Mouse (Mus musculus) kidney, postnatal 14 days (tissue): ENCODE measurements at regions not wholly inside any gene's neighbourhood (a gene's known extent, or its start where the extent isn't known, plus 50 kb on each side); places are given as distances from the start of the nearest gene placed in this dataset.

Experiments
- DNase-seq: peaks from one replicate; pipeline ENCODE4 v3.0.0; 2022; ENCODE audit warnings: mixed read lengths

DNA sequence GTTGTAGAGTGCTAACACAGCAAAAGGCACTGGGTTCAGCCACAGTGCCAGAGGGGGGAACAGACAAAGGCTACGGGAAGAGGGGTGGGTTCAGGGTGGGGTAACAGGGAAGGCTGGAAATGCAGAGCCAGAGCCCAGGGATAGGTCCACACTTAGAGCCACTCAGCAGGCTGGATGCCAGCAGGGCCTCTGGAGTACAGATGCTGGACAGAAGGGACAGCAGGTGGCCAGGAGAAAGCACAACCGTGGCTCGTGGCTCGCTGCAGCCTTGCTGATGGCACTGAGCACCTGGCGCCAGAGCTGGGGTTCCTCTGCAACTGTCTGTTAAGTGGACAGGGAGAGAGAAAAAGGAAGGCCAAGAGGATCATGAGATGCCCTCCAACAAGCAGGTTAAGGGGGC is 174.2 kb downstream of the Mroh4 start:
- DNase-seq: no peak

DNA sequence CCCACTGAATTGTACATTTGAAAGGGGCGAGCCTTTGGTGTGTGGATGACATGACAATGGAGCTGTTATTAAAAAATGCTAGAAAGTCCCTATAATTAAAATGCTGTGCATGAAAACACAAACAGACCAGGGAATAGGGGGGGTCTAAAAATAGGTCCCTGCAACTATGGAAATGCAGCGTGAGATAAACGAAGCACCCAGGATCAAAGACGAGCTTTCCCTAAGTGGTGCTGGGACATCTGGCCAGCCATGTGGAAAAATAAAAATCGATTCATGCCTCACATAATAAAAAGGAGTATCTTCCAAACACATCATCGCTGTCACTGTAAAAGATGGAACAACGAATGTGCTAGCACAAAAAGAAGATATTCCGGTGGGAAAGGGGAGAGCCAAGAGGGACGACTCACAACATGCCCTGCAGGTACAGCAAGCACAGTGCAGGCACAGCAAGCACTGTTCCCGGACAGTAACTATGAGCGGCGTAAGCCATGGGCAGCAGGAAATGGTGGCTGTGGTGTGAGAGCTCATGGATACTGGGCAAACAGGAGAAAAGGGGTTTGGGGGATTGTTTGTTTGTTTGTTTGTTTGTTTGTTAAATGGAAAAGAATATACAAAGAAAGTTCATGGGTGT is 176.7 kb downstream of the Mroh4 start:
- no peak for DNase-seq

DNA sequence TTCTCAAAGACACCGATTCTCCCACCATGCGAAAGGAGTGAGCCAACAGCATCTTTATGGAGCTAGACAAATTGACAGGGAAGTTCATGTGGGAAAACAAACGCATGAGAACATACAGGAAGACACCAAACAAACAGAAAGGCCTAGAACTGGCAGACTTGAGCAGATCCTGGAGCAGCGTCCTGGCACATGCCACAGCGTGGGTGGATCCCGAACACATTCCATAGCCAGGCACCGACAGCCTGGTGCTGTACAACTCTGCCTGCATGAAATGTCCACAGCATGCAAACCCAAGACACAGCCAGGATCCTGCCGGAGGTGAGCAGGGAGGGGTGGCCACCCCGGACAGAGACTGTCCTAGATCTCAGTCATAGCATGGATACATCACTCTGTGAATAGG is 177.2 kb downstream of the Mroh4 start:
- no peak for DNase-seq

DNA sequence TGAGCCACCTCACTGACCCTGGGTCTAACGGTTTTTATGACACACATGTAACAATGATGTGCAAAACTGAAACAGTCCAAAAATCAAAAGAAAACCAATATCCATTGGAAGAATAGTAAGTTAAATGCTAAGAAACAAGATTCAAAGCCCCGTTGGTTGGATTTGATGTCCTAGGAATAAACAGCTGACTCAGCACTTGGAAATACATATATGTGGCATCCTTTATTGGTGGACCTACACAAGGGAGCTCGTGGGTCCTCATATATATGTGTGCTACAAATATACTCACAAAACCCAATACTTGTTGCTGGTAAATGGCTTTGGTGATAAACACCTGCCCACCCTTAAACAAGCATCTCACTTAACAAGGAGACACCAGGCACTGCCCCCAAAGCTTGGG is 178.2 kb downstream of the Mroh4 start:
- no peak for DNase-seq

DNA sequence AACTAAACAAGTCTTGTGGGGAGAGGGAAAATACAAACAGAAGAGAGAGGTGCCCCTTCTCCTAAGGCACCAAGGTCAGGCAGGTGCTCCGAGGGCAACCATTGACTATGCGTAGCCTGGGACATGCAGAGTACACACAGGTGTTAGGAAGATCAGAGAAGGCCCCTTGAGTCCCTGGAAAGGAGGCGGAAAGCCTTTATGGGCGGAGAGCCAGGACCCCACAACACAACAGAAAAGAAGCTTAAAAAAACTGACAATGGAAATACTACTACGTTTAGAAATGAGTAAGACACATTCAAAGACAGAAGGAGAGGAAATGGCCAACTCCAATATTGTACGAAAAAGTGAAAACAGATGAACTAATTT is 179.5 kb downstream of the Mroh4 start:
- DNase-seq: no peak

DNA sequence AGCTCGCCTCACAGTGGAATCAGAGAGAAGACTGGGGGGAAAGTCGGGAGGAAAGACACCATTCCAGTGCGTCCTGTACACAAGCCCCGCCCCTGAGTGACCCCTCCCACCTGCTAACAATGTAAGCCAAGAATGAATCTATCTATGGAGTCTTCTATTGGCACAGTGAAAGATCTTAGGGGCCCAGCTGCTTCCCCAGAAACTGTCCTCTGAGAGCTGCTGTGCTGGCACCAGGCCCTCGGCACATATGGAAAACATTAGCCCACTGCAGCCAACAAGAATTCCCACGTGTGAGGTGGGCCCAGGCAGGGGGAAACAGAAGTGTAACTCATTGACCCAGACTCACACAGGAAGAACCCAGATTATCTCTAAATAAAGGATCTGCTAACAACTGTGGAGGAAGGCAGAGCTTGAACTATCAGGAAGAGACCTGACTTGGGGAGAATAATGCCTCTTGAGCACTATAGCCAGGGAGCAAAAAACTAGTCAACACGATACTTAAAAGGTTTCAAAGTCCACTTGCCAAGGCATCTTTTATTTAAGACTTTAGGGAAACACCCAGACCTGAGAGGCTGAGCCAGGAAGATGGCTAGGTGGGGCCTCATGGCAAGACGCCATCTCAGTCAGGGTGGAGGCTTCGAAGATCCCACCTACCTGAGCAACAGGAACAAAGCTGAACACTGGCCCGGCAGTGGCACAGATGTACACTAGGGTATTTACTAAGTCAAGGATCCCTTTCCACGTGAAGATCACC is 180.1 kb downstream of the Mroh4 start:
- DNase-seq: no peak

DNA sequence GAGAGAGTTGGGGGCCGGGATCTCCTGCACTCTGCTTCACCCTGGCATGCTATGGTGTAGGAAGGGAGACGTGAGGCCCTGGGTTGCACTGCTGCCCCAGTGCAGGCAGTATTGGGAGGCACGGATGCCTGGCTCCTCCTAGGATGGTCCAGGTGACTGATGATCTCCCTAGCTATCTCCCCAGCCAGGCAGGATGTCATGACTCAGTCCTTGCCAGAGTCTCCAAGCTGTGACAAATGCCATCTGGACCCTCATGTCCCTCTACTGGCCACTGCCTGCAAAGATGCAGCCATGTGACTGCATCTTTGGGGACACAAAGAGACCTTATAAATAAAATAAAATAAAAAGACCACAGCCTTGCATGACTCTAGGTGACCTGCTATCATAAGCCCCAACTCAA is 181.6 kb downstream of the Mroh4 start:
- DNase-seq: no peak

DNA sequence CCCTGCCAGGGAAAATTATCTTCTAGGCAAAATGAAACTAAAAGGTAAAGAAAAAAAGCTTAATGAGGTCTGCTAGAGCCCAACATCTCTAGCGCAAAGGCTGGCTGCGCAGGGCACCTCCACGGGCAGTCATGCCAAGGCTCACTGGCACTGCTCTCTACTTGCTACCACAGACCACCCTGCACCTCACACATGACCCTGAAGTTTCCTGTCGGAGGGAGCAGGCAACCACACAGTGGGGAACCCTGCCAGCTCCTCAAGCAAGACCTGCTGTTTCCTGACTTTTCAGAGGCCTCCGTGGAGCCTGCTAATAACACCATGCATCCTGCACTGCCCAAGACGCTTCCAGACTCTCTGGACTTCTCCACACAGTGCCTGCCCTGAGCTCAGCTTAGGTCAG is 182.3 kb downstream of the Mroh4 start:
- no peak for DNase-seq

DNA sequence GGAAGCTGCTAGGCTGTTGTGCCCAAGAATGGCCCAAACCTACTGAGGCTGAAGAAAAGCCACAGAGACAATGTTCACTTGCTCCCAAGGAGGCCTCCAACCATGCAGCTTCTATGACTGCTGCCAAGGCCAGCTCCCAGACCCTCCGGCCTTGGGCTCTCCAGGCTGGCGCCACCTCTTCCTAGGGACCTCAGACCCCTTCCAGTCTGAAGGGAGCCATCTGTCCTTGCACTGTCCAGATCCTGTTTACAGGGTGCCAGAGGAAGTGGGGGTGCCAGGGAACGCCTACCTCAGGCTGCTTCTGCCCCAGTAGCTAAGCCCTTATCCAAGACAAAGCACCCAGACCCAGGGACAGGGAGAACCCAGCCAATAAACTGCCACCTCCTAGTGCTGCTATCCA is 183.7 kb downstream of the Mroh4 start:
- DNase-seq: no peak

DNA sequence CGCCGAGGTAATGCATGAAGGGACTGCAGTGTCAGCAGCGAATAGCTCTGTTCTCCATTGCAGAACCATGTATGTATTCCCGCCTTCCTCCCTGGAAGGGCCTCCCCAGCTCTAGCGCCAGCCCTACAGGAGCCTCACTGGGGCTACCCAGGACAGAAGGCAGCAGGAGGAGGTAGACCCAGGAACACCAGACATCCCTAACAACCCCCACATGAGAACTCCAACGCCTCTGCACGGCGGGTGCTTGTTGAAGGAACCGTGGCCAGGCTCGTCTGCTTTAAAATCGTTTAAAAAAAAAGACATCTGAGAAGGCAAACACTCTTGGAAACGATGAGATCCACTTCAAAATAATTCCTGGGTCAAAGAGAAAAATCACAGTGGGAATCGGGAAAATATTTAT is 194.3 kb downstream of the Mroh4 start:
- DNase-seq: no peak

DNA sequence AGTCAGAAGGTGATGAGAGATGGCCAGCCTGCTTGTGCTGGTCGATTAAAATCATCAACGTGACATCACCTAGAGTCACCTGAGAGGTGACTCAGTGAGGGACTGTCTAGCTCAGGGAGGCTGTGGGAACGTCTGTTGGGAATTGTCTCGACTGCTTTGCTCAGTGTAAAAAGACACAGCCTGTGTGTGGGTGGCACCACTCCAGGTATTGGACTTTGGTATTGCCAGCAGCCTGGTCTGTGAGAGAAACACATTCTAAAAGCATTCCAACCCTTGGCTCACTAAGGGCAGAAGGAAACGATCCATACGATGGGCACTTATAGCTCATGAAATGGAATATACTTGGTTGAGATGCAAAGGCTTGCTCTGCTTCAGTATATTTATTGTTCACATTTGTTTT is 209.2 kb downstream of the Mroh4 start:
- DNase-seq: no peak

DNA sequence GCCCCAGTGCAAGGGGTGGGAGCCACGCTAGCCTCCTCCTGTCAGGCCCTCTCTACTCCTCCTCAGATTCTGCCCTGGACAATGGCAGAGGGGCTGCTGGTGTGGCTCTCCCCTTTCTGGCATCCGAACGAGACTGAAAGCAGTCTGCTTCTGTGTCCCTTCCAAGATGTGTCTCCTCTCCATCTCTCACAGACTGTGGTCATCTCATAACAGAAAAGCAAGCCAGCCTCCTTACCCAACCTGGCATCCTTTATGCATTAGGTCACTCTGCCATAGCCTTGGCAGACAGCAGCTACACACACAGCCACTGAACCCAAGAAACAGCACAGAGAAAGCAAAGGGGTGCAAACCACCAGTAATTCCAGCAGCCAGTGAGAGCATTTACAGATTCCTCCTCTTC is 213.2 kb downstream of the Mroh4 start:
- DNase-seq: no peak

DNA sequence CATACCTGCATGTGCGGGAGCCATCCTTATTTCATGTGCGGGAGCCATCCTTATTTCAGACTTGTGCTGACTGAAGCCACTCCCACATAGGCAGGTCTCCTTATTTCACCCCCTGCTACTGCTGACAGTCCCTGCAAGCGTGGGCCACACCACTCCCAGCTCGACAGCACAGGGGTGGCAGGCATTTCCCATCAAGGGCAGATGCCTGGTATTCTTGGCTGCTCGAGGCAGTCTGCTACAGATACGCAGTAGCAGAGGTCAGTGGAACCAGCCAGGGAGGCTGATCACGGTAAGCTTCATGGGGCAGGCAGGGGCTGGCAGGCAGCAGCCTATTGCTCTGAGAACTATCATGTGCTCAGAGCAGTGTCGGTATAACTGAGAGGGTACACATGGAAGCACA is 215.6 kb downstream of the Mroh4 start:
- DNase-seq: no peak

DNA sequence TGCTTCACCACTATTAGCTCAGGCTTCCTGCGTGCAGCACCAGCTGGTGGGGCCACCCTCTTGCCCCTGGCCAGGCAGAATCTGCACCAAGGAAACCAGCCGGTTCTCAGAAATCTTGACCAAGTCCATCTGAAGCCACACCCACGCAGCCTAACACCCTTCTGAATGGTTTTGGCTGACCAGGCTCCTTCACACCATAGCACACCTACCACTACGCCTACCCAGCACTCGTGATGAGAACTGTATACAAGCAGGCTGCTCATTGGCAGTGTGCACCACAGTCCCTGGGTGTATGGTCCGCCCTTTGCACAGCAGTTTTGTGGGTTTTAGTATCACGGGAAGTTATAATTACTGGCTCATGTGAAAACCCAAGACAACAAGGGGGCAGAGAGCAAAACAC is 217.5 kb downstream of the Mroh4 start:
- no peak for DNase-seq

DNA sequence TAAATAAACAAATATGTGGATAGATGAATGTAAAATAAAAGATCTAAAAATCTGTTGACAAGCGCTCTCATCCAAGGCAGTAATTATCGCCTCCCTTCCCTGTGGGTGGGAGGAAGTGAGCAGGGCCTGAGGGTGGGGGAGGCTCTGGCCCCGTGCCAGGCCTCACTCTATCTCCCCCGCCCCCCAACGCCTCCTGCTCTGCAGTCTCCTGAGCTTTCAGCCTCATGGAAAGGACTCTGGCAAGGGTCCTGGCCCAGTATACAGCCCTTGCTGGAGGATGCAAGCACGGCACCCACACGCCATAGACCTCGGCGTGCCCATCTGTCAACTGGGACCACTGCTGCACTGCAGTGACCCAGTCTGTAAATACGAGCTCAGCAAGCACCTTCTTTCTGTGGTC is 222.9 kb downstream of the Mroh4 start:
- no peak for DNase-seq

DNA sequence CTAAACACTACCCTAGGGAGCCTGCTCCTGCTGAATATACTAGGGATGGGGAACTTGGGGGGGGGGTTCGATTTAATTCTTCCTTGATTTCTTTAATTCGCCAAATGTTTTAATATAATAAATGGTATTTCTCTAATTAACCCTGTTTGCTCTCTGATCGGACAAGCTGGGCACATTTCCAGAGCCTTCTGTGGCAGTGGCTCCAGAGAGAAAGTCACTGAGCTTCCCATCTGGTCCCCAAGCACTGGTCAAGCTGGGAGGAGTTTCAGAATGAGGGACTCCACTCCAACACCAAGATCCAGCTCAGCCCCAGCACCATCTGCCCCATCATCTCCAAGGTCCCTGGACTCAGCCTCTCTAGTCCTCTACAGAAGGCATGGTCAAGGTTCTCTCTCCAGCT is 223.9 kb downstream of the Mroh4 start:
- no peak for DNase-seq

DNA sequence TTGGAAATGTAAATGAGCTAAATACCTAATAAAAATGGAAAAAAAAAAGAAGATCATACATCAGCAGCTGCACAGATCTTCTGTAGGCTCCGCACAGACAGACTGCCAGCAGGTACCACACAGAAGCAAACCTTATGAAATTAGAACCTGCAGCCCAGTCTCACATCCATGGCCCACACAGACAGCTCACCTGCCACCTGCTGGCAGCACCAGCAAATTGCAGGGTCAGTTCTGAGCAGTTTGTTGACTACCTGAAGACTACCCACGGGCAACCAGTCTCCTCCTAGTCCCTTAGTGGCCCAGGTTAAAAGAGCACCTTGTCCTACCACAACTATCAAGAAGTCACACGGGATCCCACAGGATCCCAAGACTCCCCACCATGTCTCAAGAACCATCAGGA is 225.1 kb downstream of the Mroh4 start:
- DNase-seq: no peak

DNA sequence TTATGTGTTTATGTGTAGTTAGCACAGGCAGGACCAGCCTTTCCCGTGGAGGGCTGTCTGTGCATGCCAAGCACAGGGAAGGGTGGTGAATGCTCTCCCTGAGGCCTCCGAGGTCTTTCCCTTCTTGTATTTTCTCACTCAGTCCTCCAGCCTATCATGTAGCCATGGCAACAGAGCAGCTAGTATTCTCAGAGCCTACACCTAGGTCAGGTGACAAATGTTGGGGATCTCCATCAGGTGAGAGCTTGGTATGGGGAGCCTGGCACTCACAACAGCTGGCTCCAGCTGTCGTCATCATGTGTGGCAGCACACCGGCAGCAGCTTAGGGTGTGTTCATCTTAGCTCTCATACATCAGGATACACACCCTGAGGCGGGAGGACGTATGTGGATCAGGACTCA is 231.3 kb downstream of the Mroh4 start:
- DNase-seq: no peak

DNA sequence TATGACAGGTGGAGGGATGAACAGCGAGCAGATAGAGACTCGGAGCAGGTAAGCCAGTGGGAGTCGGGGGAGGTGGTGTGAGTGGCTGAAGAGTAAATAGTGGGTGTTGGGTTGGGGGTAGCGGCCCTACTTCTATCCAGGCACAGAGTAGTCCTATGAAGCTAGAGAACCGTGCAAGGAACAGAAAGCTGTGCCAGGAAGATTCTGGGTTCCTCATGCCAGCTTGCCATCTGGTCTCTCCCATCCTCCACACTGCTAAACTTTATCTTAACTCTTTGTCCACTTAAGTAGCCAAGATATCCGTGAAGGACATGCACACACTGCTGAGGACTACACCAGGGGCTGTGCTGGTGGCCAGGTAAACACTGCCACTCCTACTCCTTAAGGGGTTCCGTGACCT is 234.9 kb downstream of the Mroh4 start:
- DNase-seq: no peak

DNA sequence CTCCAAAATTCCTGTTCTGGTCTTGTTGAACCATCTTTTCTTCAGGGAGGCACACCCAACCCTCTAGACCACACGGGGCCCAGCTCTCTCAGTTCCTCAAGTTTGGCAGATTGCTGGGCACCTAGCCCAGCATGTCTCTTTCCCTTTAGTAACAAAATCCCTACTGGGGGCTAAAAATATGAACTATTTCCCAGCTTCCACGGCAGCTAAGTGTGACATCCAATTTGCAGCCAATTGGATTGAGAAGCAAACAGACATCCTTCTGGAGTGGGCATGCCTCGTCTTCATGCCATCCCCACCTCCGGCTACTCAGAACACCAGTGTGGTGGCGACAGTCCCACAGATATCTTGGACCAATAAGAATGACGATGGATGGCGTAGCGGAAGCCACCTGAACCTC is 240.1 kb downstream of the Mroh4 start:
- no peak for DNase-seq

DNA sequence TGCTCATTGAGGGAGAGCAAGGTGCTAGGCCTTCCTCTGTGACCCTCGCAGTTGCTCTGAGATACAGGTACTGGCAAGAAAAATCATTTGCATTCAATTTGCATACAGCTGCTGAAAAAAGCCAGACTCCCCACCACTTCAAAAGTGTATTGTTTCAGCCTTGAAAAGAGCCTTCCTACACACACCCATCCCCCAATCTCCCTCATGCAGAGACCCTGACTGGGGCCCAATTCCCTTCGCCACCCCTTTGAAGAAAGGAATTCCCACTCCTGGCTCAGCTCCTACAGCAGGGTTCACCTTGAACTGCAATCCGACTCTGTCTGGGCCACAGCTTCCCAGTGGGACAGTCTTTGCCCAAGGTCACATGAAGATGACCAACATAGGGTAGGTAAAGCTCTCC is 248.6 kb downstream of the Mroh4 start:
- DNase-seq: no peak

DNA sequence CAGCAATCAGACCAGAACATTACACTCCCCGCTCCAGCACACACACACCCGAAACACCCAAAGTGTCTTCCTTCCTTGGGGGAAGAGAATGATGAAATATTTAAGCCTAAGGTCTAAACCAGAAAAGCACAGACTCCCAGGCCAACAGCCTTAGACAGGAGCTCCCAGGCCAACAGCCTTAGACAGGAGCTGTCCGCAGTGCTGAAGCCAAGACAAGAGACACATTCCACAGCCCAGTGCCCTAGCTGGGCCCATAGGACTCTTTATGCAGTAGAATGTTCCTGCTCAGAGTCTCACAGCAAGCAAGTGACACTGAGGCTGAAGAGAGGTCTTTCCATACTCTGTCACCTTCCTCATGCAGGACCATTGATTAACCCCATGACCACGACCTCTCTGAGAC is 253.6 kb downstream of the Mroh4 start:
- peak; percentile 53 for DNase-seq

DNA sequence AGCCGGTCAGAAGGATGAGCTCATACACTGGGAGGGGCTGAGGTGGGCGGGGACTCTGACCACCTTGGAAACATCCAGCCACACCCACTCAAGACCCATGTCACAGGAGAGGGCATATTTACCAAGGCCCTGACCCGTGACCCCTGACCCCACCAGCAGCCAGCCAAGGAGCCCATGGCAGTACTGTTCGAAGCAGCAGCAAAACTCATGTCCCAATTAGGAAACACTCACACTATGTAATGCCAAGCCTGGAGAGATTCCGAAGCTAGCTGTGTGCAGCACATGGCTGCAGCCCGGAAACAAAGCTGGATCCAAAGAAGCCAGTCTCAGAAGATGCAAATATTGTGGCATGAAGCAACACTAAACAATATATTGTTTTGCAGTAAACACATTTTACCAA is 256.8 kb downstream of the Mroh4 start:
- no peak for DNase-seq

DNA sequence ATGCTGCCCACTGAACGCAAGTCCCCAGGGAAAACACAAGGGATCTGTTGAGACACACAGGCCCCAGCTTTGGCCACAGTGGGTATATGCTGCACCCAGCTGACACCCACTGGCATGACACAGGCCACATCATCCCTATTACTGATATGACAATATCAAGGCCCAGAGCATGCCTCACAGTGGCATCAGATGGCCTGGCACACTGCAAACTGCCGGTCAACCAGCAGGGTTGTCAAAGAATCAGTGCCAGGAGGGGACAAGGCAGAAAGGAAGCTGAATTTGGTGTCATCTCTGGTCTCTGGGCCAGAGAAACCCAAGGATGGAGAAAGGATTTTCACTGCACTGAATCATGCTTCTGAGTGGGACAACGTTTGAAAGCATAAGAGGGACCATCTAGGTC is 266.7 kb downstream of the Mroh4 start:
- DNase-seq: no peak

DNA sequence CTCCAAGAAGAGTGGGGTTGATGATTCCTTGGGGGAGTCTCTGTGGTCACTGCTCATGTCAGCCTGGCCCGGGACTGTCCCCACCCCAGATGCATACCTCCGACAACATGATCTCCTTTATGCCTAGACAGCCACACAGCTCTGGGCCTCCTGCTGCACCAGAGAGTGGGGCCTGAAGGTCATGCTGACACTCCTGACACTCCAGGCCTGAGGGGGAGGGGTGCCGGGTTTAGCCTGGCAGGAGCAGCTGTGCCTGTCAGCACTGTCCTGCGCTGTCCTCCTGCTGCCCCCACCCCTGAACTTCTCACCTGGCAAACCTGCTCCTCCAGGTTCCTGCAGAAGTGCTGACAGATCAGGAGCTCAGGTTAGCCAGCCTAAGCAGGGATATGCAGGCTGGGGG is 288.2 kb downstream of the Mroh4 start:
- DNase-seq: no peak
